In genomic region chr1:93685401-93686244, GRCm38 (mm10) we compare ENCODE assay signal across 8 mouse cellular contexts. TPM values are rescaled to one million over a fixed set of nuclear protein-coding genes. Genes with fewer than 3 reads are reported as not detected.
DNase-seq lines count a peak whose midpoint lies in the region; ATAC-seq and TF ChIP-seq lines count a peak whose summit lies in the region.

TSS of gene Bok (plus strand) at chr1:93685660.

- peak within 1 kb of the TSS; percentile 59 for H3K9ac ChIP-seq in intestine, embryonic 14.5 days (ENCODE audit: low read length)

- H3K27me3 ChIP-seq in intestine, embryonic 14.5 days (replicated peaks; ENCODE audit: control insufficient read depth, insufficient read depth, low read length), result no peaks in the 10 kb centered on the region
- H3K27me3 ChIP-seq in midbrain, embryonic 10.5 days (ENCODE audit: low read depth, poor library complexity, severe bottlenecking), result peaks cover 44% of the 10 kb centered on the region
- no peaks in the 10 kb centered on the region for H3K27me3 ChIP-seq in small intestine, adult 2 months (ENCODE audit: control insufficient read depth, insufficient read depth, low read length)

- under 1% methylated on average over 78 of the region's 78 CpGs for WGBS in intestine, embryonic 14.5 days
- under 1% methylated on average over 78 of the region's 78 CpGs for WGBS in midbrain, embryonic 10.5 days
- WGBS in small intestine, adult 2 months, result under 1% methylated on average over 78 of the region's 78 CpGs

- DNase-seq in layer of hippocampus, adult 18-20 months (ENCODE audit: low spot score in 2 of 2), result peak; percentile 30 to 49
- no peak for DNase-seq in layer of hippocampus, adult 9-11 months
- DNase-seq in embryo, embryonic 11 days, result peak; percentile 82
- peak; percentile 71 to 83 for DNase-seq in gastrocnemius, postnatal 4 days (ENCODE audit: low spot score in 2 of 2)
- peak; percentile 88 for DNase-seq in intestine, embryonic 14.5 days (ENCODE audit: low spot score)
- peak; percentile 94 for DNase-seq in left cerebral cortex, postnatal 4 days
- DNase-seq in midbrain, embryonic 10.5 days (ENCODE audit: low spot score), result peak; percentile 72

- 0 out of 2 replicates have a peak, but pooled peaks have one; percentile 30 for TF ChIP-seq POLR2A in small intestine, adult 2 months (IDR thresholded peaks at IDR 0.05; ENCODE audit: low read depth, low read length)

- TF ChIP-seq CTCF in small intestine, adult 2 months (IDR thresholded peaks at IDR 0.05; ENCODE audit: extremely low read depth, insufficient read length, insufficient replicate concordance, low read depth, low read length), result no peak

- no peaks in the 10 kb centered on the region for H3K36me3 ChIP-seq in intestine, embryonic 14.5 days (ENCODE audit: control insufficient read depth, insufficient read depth, low read length)
- H3K36me3 ChIP-seq in midbrain, embryonic 10.5 days, result peaks cover 9% of the 10 kb centered on the region
- H3K36me3 ChIP-seq in small intestine, adult 2 months (ENCODE audit: control insufficient read depth, insufficient read depth, low read length), result no peaks in the 10 kb centered on the region

- ATAC-seq in intestine, embryonic 14.5 days (replicated peaks; ENCODE audit: low FRiP score, low TSS enrichment, low read depth), result peak; percentile 72

- H3K27ac ChIP-seq in intestine, embryonic 14.5 days (ENCODE audit: low read depth), result peak within 1 kb of the TSS; percentile 66
- H3K27ac ChIP-seq in midbrain, embryonic 10.5 days (replicated peaks), result peak within 1 kb of the TSS; percentile 86
- peak within 1 kb of the TSS; percentile 37; the same call in 1 of the 2 replicates for H3K27ac ChIP-seq in small intestine, adult 2 months (ENCODE audit: insufficient read depth, low read depth, low read length)

- H3K4me3 ChIP-seq in intestine, embryonic 14.5 days (ENCODE audit: low read depth, low read length), result peak within 1 kb of the TSS; percentile 63
- H3K4me3 ChIP-seq in midbrain, embryonic 10.5 days, result peak within 1 kb of the TSS; percentile 67
- H3K4me3 ChIP-seq in small intestine, adult 2 months (ENCODE audit: low read depth, low read length), result peak within 1 kb of the TSS; percentile 63

- intact Hi-C loops in left cerebral cortex, postnatal 4 days (cut with DNase I), result no loop called here

- H3K4me1 ChIP-seq in intestine, embryonic 14.5 days (replicated peaks; ENCODE audit: control insufficient read depth, insufficient read depth, low read length), result 0 out of 2 replicates have a peak, but pooled peaks cover 3% of the 10 kb centered on the region
- peaks cover 22% of the 10 kb centered on the region for H3K4me1 ChIP-seq in midbrain, embryonic 10.5 days
- peaks cover 21% of the 10 kb centered on the region for H3K4me1 ChIP-seq in small intestine, adult 2 months (ENCODE audit: control insufficient read depth, insufficient read depth, insufficient read length, low read length)

- peak within 1 kb of the TSS; percentile 89 for H3K4me2 ChIP-seq in intestine, embryonic 14.5 days (ENCODE audit: low read length)

- no peaks in the 10 kb centered on the region for H3K9me3 ChIP-seq in intestine, embryonic 14.5 days (ENCODE audit: control insufficient read depth, low read length)
- H3K9me3 ChIP-seq in midbrain, embryonic 10.5 days (replicated peaks), result peaks cover 5% of the 10 kb centered on the region; the same call in 1 of the 2 replicates

RNA-seq across cellular contexts. Expression of gene Bok, which starts in this region (rescaled TPM):
- 10 to 100 TPM; 56.6 to 59.1 TPM for total RNA-seq in layer of hippocampus, adult 18-20 months (2021)
- total RNA-seq in gastrocnemius, postnatal 4 days (2021), result 10 to 100 TPM in 1 of 2 experiments, 1 to 10 TPM in 1; 9.4 to 11.4 TPM
- polyA plus RNA-seq in intestine, embryonic 14.5 days (2014; fragmentation: Nextera tagmentation; extraction: Ambion mirVana), result 46.5 and 51.3 TPM in 2 replicates
- 10 to 100 TPM; 45.0 to 48.7 TPM for total RNA-seq in left cerebral cortex, postnatal 4 days (2021)
- polyA plus RNA-seq in midbrain, embryonic 10.5 days (2016; fragmentation: Nextera tagmentation; extraction: Ambion mirVana), result 42.9 and 43.8 TPM in 2 replicates
- polyA plus RNA-seq in small intestine, adult 2 months (2012; rRNA removed), result 57.1 and 106 TPM in 2 replicates
